Mouse (Mus musculus) kidney, adult 11 months (tissue): ENCODE data around the gene Pnpla7.

ENCODE experiments used
- DNase-seq: peaks from one replicate; pipeline ENCODE4 v3.0.0; 2022

Pnpla7 gene

GRCm38 (mm10) chr2:24975704-24976297 lies at the start of gene Pnpla7:
Pnpla7 (plus strand) TSS chr2:24976033.
- DNase-seq, result peak; percentile 86

GRCm38 (mm10) chr2:24926345-24926964 lies 49.4 kb upstream of the Pnpla7 start:
- peak; percentile 46 for DNase-seq

DNA sequence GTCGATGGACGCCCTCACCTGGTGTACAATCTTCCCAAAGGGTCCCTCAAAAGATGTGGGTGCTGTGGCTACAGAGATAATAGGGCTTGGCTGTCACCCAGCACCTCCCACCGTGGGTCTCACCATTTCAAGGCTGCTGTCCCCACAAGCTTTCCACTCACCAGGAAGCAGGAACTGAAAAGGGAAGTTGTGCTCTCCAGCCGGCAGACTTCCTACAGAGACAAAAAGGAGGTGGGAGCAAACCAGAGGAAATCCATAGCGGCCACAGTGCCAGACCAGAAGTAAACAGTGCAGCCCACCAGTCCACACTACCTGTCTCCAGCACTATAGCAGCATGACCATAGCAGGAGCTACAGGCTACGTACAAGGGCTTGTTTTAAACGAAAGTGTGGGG lies 48.9 kb upstream of the Pnpla7 start:
- no peak for DNase-seq

DNA sequence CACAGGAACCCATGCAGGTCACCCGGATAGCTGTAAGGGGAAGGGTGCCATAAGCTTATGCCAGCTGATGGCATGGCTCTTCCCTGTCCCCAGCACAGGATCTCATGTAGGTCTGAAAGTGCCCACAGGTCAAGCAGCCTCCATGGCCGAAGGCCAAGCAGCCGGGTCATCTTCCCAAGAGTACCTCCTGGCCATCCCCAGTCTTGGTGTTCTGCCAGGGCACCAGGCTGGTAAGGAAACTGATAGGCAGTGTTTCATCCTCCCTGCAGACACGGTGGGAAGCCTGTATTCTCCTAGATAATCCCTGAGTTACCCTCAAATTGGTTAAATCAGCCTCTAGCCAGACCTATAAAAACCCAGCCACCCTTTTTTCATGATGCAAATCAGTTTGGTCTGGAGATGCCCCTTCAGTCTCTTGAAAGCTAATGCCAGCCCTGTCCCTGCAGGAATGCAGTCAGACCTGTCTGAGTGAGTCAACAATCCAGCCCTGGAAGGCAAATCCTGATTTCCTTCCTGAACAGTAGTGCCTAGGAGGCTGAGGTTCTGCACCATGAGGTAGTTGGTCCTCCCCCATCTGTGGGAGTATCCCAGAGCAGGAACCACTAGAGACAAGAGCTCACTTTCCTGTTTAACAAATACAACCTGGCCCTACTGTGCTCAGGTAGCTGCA lies 47.9 kb upstream of the Pnpla7 start:
- DNase-seq, result peak; percentile 86

DNA sequence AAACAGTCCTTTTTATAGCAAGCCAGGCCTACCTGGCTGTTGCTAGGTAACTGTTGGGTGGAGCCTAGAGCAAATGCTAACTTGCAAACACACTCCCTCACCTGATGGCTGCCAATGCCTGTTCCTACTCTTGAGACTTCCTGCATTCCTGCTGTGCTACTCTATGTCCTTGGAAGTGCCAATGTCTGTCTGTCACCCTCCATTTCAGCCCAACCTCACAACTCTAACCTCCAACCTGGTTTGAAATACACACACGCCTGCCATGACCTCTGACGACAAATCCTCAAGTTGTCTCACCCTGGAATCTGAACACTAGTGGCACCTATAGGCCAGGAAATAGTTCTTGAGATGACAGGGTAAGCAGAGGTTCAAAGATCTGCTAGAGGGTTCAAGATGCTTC lies 46.7 kb upstream of the Pnpla7 start:
- peak; percentile 84 for DNase-seq

DNA sequence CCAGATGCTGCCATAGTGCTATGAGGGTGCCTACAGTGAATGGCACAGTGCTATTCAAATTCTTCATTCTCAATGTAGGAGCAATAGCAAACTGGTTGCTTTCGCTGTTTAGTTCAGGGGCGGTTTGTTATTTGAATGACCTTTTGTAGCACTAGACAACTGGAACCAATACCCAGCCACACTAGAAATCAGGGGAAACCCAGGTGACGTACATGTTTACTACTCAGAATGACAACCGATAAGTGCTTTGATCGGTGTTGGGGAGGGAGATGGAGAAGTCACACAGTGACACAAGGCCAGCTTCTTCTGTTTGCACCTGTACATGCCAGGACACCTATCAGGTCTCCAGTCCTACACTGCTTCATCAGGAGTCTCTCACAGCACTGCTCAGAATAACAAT lies 46.2 kb upstream of the Pnpla7 start:
- DNase-seq, result no peak

GRCm38 (mm10) chr2:24934441-24934963 lies 41.3 kb upstream of the Pnpla7 start:
- peak; percentile 74 for DNase-seq

- DNase-seq, result peak; percentile 96
Observed at GRCm38 (mm10) chr2:24935057-24935796, 40.6 kb upstream of the Pnpla7 start, which contains the start of gene Arrdc1. Arrdc1 (minus strand) TSS chr2:24935252.

GRCm38 (mm10) chr2:24942092-24942491 lies 33.7 kb upstream of the Pnpla7 start:
- no peak for DNase-seq

DNA sequence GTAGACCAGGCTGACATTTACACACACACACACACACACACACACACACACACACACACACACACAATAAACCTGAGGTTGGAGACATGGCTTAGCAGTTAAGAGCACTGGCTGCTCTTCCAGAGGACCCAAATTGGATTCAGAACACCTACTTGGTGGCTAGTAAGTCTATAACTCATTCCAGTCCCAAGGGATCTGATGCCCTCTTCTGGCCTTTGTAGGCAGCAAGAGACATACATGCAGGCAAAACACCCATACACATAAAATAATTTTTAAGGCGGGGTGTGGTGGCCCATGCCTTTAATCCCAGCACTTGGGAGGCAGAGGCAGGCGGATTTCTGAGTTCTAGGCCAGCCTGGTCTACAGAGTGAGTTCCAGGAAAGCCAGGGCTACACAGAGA lies 31.5 kb upstream of the Pnpla7 start:
- peak; percentile 47 for DNase-seq

- DNase-seq, result peak; percentile 96
Observed at GRCm38 (mm10) chr2:24949421-24950188, 26.2 kb upstream of the Pnpla7 start, which contains the start of gene Zmynd19. Zmynd19 (plus strand) TSS chr2:24949792.

- no peak for DNase-seq
Observed at GRCm38 (mm10) chr2:24950189-24950535, 25.7 kb upstream of the Pnpla7 start.

- DNase-seq, result no peak
Observed at GRCm38 (mm10) chr2:24952537-24953055, 23.2 kb upstream of the Pnpla7 start.

DNA sequence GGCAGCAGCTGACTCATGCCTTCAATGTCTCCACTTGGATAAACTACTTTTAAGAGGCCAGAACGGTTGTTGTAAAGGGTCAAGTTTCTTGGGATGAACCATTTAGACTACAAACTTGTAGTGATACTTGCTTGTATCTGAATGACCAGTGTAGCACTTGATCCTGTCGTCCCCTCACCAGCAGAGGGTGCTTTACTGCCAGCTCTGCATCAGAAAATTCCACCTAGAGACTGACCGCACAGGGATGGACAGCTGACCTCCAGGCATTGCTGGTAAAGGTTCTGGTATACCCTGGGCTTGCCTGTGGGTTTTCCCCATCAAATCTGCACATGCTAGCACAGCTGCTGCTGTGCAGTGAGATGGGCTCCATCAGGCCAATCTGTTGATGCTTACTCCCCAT lies 14.9 kb upstream of the Pnpla7 start:
- peak; percentile 48 for DNase-seq

GRCm38 (mm10) chr2:24962304-24963000 lies 13.4 kb upstream of the Pnpla7 start, which contains the start of gene Dph7:
Dph7 (plus strand) TSS chr2:24962400.
- DNase-seq, result peak; percentile 74

GRCm38 (mm10) chr2:24970386-24970785 lies 5.4 kb upstream of the Pnpla7 start:
- DNase-seq, result no peak

GRCm38 (mm10) chr2:24974452-24974851 lies 1.4 kb upstream of the Pnpla7 start:
- peak; percentile 27 for DNase-seq

DNA sequence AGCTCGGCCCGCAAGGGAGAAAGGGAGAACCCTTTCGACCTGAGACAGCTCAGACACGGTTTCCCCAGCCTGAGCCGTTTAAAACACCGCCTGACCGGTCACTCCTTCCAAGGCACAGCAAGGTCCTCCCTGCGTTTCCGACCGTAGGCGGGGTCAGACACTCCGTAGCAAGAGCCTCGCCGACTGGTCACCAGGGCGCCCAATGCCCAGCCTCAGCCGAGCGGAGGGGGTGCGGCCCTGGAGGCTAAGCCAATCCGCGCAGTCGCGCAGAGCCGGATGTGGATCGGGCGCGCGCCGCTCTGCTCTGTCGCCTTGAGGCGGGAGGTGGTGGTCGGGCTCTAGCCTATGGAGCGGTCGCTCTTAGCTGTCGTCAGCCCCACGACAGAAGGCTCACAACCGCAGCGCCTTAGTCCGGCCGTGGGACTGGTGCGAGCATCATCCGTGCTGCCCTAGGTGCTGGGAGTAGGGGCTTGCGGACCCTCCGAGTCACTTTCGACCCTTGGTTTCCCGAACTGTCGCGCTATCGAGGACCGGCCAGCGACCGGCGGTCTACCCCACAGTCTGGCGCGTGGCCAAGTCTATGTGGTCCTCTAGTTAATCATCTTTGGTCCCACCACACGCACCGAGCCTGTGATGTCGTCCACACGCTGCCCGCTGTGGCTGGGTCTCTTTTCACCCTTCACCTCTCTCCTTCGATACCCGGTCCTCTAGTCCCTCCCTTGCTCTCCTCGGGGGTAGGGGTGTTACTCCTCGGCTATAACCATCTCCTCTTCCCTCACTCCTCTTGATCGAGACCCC lies 728 bp upstream of the Pnpla7 start, which contains the start of gene Mrpl41:
TSS of gene Mrpl41 (minus strand) at position 193 of the 798 bp plus-strand sequence.
- DNase-seq, result peak; percentile 97

DNA sequence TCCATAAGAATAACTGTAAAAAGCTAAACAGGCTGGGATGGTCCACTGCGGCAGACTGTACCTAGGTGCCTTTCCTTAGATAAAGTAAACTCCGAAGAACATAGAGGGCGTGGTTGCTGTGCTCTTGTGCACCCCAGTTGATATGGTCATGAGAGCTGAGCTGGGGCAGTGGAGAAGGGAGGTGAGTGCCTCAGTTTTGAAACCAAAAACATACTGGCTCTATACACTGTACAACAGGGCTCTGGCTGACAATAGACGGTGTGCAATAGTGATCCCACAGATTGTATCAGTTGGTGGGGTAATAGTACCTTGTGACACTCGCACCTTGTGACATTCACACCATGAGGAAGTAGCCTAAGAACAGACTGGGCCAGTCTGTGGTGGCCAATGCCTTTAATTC lies 1.1 kb downstream of the Pnpla7 start:
- no peak for DNase-seq

DNA sequence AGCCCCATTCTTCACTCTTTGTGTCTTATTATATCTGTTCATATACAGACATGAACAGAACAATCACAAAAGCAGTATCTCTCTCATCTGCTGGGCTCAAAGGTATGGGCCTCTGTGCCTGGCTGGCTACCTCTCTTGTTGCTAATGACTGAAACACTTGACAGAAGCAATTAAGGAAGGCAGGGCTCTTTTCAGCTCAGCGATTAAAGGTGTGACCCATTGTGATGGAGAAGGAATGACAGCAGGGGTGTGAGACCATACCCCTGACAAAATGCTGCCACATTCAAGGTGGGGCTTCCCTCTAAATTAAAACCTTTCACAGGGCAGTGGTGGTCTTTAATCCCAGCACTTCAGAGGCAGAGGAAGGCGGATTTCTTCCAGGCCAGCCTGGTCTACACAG lies 11.9 kb downstream of the Pnpla7 start:
- DNase-seq, result no peak

DNA sequence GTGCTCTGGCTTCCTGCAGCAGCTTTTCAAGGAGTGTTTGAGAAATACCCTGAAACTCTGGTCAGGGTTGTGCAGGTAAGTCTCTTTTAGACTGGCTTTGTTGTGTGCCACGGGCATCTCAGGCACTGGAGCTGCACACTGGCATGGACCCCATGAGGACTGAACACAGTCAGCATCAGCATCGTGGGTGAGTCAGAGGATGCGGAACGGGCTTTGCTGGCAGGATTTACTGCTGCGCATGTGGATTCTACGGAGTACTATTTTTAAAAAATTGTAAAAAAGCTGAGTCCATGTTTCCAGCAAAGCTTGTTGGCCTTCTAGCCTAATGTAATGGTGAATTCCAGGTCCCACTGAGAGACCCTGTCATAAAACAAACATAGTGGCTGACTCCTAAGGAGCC lies 19.5 kb downstream of the Pnpla7 start:
- DNase-seq, result no peak
